Mouse (Mus musculus) brain, embryonic 14.5 days (tissue): Measurements from ENCODE around the gene Wwox.

ENCODE experiments used
- CTCF ChIP-seq: fragments of 200-500 bp; IDR thresholded peaks from 2 replicates; pipeline ENCODE4 v1.5.1; 2012; ENCODE audit warnings: inconsistent platforms, mild to moderate bottlenecking, moderate library complexity, borderline replicate concordance; ENCODE audit not compliant: insufficient read depth, insufficient read length; ENCODE audit errors: extremely low read depth
- POLR2A ChIP-seq: fragments of 200-500 bp; IDR thresholded peaks from 2 replicates; pipeline ENCODE4 v1.6.1; 2012; ENCODE audit warnings: mild to moderate bottlenecking, inconsistent platforms, borderline replicate concordance; ENCODE audit not compliant: poor library complexity, insufficient read depth, insufficient read length, severe bottlenecking; ENCODE audit errors: extremely low read depth

- no peak for TF ChIP-seq CTCF
- TF ChIP-seq POLR2A: no peak
These were observed 714.6 kb downstream of the Wwox start for GRCm38 (mm10) chr8:115154096-115154495.
